Mouse (Mus musculus) adrenal gland, adult (tissue): Measurements from ENCODE around the gene Hist1h2bn.

Experiments used
- DNase-seq, 2 experiments: peaks; one replicate each; pipeline ENCODE4 v3.0.0; 2022 to 2023; ENCODE audit warnings: low spot score in 1 of 2; ENCODE audit not compliant: inconsistent age in 2 of 2

Hist1h2bn gene

DNA sequence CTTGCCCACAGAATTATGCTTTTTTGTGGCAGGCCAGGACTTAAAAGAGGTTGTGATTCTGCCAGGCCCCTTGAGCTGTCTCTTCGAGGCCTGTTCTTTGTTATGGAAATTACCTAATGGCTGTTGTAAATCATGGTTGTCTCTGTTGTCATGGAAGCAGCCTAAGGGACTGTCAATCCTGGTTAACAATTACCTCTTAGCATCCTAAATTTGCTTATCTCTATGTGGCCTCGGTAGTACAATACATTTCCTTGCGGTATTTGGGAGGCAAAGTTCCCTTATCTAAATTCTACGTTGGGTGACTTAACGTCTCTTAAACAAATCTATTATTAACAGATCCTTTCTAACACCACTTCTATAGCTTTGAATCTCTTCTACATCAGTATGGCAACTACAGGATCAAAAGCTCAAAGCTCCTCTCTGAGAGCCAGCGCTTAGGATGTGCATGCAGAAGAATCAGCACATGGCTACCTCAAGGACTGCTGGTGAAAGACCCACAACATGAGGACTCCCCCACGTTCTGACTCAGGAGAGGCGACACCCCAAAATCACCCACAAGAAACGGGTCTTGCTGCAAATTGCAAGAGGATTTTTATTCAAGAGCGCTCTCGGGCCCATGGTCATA is 25.9 kb upstream of the Hist1h2bn start:
- DNase-seq: no peak

DNA sequence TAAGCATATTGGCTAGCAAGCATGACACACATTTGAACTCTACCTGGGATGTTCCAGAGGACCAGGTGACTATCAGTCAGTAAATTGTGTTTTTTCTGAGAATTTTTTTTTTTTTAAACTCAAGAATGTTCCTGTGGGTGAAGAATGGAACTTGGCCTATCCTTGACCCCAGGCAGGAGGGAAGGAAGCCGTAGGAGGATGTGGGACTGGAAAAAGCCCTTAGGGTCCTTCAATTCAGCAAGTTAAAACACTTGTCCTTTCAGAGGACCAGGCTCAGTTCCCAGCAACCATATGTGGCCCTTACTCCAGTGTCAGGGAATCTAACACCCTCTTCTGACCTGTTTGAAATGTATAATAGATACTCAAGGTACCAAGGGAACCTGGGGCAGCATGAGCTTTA is 24.4 kb upstream of the Hist1h2bn start:
- DNase-seq: no peak

DNA sequence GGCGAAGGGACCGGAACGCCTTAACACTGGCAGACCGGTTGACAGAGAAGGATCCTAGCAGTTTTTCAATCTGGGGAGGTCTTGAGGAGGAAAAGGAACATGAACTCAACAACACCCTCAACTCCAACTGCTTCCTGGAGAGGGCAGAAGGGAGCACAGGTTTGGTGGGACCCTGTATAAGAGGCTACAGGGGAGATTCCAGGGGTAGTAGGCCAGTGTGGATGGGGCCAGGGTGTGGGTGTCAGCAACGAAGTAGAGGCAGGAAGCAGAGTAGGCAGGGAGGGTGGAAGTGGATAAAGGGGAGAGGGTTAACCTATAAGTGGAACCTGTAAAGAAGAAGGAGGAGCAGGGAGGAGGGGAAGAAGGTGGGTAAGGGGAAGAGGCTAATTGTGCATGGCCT is 20.5 kb upstream of the Hist1h2bn start:
- peak in 1 of 2 experiments; percentile 20 for DNase-seq

DNA sequence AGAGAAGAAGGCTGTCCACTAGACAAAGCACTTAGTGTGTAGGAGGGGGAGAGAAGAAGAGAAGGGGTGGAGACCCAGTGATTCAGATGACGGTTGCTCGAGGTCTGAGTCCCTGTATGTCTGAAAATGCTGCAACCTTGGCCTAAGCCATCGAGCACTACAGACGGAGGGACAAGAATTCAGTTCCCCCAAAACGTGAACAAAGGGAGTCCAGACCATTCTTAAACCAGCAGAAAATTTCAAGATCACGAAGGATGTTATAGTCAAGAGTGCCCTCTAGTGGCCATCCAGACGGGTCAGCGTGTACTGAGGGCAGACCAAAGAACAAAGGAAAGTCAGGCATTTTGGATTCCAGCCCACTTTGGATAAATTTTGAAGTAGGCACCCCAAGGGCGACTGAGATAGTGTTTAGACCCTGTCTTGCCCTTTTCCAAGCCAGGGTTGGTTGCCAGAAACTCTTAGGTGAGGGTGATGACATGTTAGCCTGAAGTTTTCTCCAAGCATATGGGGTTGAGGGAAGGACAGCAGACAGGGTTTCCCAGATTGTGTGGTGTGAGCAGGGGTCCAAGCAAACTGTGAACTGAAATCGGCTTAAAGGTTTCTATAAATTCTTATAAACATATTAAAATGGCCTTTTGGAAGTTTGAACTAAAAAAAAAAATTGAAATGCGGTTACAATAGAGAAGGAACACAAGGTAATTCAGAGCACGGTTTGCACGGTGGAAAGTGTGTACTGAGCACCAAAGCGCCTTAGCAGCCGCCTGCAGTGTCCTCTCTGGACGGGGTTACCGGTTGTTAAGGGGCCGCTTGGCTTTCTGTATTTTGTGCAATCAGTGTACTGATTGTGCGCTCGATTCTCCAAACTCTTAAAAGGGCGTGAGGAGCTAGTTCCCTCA is 19.7 kb upstream of the Hist1h2bn start:
- peak; percentile 75 to 95 for DNase-seq

DNA sequence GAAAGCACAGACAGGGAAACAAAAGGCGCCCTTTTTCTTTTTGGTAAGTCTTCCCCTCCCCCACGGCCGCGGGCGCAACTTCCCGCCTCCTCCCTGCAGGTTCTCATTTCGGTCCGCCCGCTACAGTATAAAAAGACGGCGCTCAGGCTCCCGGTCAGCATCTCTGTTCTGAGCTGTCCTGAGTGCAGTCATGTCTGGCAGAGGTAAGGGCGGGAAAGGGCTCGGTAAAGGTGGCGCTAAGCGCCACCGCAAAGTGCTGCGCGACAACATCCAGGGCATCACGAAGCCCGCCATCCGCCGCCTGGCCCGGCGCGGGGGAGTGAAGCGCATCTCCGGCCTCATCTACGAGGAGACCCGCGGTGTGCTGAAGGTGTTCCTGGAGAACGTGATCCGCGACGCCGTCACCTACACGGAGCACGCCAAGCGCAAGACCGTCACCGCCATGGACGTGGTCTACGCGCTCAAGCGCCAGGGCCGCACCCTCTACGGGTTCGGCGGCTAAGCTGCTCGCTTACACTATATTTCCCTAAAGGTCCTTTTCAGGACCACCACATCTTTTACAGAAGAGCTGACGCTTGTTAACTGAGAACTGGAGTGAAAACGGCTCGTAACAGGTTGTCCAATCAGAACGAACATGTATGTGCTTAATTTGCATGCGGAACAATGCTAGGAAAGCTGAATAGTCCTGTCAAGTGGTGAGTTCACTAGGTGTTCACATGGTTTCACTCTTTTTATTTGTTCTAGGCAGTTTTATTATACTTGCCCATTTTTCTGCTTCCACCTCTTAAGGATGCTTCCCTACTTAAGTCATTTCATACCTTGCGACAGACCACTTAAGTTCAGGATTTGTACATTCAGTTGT is 18.8 kb upstream of the Hist1h2bn start, which contains the start of gene Hist1h4j:
Hist1h4j (plus strand) TSS at position 159 of the 862 bp plus-strand sequence.
- peak; percentile 72 to 74 for DNase-seq

DNA sequence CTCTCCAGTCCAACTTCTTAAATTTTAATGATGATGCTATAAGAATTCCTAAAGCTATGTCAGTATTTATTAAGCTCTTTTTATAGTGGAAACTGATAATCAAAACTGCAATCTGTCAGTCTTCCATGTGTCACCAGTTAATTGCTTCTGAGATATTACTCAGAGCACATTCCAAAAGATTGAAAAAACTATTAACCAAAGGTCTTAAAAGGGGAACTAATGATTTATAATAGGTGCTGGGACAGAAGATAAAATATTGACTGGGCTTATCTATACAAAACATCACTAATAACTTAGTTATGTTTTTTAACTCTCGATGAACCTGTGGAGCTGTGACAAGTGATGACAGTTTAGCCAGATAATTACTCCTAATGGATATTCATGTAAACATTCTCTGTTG is 8.9 kb upstream of the Hist1h2bn start:
- no peak for DNase-seq

DNA sequence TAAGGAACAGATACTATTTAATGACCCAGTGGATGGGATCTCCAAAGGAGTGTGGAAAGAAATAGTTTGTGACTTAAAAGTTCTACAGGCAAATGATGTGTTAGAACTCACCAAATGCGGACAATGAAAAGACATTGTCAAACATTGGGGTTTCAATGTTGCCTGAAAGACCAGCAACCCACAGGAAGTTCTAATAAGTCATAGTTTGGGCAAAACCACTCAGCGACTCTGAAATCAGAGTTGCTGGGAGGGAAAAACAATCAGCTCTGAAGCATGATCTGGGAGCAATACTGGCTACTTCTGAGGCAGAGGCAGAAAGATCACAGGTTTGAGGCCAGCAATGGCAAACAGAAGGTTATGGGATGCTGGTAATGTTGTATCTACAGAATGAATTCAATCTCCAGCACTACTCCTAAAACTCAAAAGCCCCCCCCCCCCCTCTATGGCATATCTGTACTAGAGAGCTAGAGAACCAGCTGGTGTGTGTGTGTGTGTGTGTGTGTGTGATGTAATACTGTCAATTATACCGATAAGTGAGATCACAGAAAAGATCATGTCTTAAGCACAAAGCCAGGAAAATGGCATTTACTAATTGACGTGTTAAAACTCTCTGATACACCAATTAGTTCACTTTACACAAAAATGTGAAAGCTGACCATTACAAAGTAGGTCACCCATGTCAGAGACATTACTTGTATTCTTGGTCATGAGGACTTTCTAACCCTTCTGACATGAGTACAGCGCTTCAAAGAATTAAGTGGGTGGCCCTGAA is 4.3 kb upstream of the Hist1h2bn start:
- DNase-seq: peak in 1 of 2 experiments; percentile 22

DNA sequence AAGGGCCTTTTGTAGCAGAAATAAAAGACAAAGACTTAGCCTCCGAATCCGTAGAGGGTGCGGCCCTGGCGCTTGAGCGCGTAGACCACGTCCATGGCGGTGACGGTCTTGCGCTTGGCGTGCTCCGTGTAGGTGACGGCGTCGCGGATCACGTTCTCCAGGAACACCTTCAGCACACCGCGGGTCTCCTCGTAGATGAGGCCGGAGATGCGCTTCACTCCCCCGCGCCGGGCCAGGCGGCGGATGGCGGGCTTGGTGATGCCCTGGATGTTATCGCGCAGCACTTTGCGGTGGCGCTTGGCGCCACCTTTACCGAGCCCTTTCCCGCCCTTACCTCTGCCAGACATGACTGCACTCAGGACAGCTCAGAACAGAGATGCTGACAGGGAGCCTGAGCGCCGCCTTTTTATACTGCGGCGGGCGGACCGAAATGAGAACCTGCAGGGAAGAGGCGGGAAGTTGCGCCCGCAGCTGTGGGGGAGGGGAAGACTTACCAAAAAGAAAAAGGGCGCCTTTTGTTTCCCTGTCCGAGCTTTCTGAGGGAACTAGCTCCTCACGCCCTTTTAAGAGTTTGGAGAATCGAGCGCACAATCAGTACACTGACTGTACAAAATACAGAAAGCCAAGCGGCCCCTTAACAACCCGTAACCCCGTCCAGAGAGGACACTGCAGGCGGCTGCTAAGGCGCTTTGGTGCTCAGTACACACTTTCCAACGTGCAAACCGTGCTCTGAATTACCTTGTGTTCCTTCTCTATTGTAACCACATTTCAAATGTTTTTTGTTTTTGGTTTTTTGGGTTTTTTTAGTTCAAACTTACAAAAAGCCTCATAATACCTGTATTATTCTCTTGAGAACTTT is 3.5 kb upstream of the Hist1h2bn start, which contains the start of gene Hist1h4k:
Hist1h4k (minus strand) TSS at position 347 of the 859 bp plus-strand sequence.
- peak; percentile 88 to 94 for DNase-seq

DNA sequence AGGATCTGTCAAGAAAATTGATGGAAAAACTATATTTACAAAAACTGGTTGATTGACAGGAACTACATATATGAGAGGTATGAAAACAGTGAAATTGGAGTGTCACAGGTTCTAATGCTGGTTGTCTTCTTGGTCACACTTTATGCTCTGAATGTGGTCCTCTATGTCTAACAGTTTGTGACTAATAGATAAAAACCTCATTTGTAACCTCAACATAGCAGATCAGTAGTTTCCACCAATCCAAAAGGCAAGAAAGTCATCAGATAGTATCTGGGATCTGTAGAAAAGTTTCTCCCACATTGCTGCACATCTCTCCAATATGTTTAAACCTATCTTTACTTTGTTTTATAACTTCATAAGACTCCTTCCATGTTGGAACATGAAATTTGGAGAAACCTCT is 2.5 kb upstream of the Hist1h2bn start:
- DNase-seq: no peak

DNA sequence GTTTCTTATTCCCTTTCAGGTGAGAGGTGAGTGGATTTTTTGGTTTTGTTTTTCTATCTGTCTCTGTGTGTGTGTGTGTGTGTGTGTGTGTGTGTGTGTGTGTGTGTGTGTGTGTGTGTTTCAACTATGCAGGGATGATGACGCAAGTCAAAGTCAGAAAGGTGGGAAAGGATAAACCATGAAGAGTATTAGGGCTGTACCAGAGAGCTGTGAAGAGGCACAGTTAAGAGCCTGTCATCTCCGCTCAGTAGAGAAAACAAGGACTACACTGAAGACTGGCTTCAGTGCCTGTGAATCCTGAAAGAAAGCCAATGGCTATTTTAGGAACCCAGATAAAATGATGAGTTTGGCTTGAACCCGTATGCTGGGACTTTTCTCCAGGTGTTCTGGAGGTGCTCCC is 2.1 kb upstream of the Hist1h2bn start:
- DNase-seq: no peak

DNA sequence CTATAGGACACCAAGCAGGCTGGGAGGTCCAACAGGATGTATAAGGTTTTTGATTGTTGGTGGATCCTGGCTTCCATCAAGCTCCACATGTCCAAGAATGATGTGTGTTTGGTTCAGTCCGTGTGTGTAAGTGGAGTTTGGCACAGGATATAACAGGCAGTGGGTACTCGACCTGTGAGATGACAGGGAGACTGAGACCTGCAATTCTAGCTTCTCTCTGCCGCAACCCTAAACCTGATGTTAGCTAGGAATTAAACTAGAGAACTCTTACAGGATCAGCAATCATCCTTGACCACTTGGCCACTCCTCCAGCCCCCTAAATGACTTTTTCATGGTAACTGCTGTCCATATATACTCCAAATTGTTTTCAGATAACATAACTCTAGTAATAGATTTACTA is 1.6 kb upstream of the Hist1h2bn start:
- no peak for DNase-seq

DNA sequence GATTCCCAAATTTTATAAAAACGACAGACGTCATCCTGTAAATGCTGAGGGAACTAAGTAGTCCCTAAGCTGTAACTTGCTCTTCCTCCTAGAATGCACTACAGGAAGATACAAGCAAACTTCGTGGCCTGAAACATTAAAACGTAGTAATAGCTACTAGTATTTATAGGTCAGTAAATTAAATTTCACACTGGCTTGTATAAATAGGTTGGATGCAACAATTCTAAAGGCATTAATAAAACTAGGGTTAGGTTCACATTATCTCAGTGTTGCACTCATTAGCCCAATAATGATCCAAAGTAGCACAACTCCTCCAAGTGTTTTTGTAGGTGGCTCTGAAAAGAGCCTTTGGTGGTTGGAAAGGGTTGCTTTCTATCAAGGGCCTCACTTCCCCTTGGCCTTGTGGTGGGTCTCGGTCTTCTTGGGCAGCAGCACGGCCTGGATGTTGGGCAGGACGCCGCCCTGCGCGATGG is 836 bp upstream of the Hist1h2bn start:
- no peak for DNase-seq

DNA sequence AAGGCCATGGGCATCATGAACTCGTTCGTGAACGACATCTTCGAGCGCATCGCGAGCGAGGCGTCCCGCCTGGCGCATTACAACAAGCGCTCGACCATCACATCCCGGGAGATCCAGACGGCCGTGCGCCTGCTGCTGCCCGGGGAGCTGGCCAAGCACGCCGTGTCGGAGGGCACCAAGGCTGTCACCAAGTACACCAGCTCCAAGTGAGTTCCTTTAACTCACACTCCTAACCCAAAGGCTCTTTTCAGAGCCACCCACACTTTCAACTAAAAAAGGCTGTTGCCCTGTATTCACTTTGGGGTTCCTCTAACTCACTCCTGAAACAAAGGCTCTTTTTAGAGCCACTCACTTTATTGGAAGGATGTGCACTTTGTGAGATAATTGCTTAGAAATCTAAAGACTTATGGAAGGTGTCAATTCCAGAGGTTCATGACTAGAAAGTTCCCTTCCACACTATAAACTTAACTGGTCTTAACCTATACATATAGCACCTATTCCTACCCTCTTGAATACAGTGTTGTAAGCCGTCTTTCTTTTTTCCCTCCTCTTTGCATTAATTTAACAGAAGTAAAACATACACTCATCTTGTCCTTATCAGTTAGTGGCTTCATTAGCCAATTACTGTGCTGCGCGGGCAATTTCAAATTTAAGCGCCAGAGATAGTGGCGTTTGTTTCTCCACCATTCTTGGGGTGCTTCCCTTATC is 525 bp downstream of the Hist1h2bn start:
- peak in 1 of 2 experiments; percentile 64 for DNase-seq

DNA sequence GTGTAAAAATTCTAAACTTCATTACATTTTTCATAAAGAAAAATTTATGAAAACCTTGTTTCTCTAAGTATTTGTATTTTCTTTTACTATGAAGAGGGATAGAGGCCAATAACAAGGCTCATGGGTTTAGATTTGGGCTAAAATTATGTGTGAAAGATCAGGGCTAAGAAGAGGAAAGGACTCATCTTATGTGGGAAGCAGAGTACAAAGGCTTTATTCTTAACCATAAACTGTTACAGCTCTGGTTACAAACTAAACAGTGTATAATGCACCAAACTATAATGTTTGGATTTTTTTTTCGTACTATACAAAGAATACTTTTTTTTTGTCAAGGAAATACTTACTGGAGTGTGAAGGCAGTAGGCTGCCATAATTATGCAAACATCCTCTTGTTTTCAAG is 1.8 kb downstream of the Hist1h2bn start:
- DNase-seq: no peak

DNA sequence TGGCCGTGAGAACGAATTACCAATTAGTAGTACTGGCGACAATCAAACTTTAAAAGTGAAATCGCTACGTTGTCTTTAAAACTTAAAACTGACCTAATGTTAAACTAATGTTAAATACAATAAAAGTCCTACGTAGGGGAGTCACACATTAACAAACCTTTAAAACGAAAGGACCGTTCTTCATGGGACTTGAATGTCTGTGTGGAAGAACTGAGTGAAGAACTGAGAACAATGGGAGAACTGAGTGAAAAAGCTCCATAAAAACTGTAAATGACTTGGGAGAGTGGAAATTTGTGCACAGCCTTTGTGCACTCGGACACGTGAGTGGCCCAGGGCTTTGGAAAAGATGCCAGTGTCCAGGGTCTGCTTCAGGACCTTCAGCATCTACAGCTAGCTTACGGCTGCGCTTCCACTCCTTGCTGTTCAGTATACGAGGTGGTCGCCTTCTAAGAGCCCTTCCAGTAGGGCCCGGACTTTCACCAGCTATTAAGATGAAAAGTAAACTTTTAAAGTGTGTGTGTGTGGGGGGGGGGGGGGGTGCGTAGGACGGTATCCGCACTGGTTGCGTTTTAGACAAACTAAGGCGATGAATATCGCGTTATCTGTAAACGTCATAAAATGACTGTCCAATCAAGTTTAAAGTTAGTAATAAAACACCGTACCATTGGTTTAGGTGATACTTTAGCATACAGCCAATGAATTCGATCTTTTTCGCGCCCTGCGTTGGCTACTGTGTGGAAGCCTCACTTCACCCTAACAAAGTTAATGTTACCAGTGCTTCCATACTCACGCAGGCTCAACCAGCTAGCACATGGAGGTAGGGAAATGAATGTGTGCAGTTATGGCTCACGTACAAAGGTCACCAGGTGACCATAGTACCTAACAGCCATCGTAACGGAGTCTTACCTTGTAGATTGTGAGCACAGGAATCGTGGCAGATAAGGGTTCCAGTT is 25.2 kb downstream of the Hist1h2bn start:
- peak; percentile 67 to 91 for DNase-seq

DNA sequence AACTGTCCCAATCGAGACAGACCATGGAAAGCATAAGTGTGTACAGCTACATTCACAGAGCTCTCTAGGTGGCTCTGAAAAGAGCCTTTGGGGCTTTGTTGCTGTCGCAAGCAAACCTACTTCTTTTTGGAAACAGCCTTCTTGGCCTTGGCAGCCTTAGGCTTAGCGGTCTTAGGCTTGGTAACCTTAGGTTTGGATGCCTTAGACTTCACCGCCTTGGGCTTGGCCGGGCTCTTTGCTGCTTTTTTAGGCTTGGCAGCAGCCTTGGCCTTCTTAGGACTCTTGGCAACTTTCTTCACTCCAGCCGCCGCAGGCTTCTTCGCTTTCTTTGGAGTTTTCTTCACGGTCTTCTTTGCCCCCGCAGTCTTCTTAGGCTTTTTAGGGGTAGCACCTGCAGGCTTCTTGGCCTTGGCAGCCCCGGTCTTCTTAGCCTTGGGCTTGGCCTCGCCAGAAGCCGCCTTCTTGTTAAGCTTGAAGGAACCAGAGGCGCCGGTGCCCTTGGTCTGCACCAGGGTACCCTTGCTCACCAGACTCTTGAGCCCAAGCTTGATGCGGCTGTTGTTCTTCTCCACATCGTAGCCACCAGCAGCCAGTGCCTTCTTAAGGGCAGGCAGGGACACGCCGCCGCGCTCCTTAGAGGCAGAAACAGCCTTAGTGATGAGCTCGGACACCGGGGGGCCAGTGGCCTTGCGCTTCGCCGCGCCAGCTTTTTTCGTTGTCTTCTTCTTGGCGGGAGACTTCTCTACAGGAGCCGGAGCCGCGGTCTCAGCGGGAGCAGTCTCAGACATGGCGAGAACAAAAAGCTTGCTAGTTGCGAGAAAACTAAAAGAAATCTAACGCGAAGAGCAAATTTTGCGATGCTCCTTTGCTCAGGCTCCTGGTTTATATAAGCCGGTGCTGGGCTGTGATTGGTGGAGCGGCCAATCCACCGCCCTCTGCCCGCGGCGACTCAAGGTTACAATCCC is 26.1 kb downstream of the Hist1h2bn start, which contains the start of gene Hist1h1b:
Hist1h1b (minus strand) TSS at position 859 of the 965 bp plus-strand sequence.
- peak; percentile 72 to 91 for DNase-seq
